Mouse (Mus musculus): ENCODE measurements around the gene Ephb2. TPM values are rescaled to one million over a fixed set of nuclear protein-coding genes. Genes with fewer than 3 reads are reported as not detected.

The Ephb2 gene
- polyA plus RNA-seq, 1 experiment: 15.1 TPM

DNA sequence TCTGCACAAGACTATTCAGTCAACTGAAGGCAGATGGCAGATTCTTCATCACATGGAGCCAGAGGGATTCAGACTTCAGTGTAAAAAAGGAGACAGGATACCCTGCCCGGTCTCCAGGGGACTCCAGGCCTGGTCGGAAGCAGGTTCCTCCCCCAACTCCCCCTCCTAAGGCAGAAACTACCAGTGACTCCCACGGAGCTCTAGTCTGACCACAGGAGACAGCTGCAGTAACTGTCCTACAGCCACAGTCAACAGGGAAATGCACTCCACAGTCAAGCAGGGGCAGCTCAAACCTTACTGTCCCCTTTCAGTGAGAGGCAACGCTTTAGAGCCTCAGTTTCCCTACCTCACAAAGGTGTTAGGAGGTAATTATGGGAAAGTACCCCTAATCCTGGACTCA lies 23.2 kb downstream of the Ephb2 start:
- no peaks in the 10 kb centered on the region for H3K36me3 ChIP-seq (ENCODE audit: control insufficient read depth, insufficient read depth, low read length, poor library complexity, severe bottlenecking)
- peaks cover 8% of the 10 kb centered on the region for H3K4me1 ChIP-seq (ENCODE audit: control insufficient read depth, insufficient read depth, low read length)
- H3K27me3 ChIP-seq (ENCODE audit: control insufficient read depth, insufficient read depth, low read length, poor library complexity, severe bottlenecking): no peaks in the 10 kb centered on the region
- TF ChIP-seq EP300 (IDR thresholded peaks at IDR 0.05; ENCODE audit: insufficient read depth, low read depth, low read length) (no peak), POLR2A (IDR thresholded peaks at IDR 0.05; ENCODE audit: insufficient read depth, low read length) (no peak), CTCF (IDR thresholded peaks at IDR 0.05; ENCODE audit: low read depth, low read length) (no peak)
- no peak overlapping the region for H3K9ac ChIP-seq (ENCODE audit: low read depth, poor library complexity, severe bottlenecking)
- H3K9me3 ChIP-seq (replicated peaks; ENCODE audit: control insufficient read depth, insufficient read depth, low read length, poor library complexity, severe bottlenecking): no peaks in the 10 kb centered on the region
- H3K4me3 ChIP-seq (ENCODE audit: low read depth, low read length): no peak overlapping the region
- H3K27ac ChIP-seq (ENCODE audit: insufficient read depth, low read length): no peak overlapping the region

DNA sequence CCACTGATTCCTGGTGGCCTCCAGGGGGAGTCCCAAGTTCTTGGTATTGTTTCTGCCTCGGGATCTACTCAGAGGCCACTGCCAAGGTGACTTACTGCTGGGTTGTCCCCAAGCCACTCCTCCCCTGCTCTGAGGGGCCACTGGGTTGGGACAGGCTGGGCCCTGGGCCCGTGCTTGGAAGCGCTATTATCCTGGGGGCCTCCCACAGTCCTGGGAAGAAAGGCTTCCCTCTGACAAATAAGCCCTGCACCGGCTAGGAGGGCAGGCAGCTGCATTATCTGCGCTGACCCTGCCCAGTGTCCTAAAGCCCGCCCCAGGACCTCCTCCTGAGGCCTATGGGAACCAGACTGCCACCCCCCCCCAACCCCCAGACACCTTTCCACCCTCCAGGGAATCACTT lies 24.2 kb downstream of the Ephb2 start:
- peaks cover 11% of the 10 kb centered on the region for H3K4me1 ChIP-seq (ENCODE audit: control insufficient read depth, insufficient read depth, low read length)
- H3K27ac ChIP-seq (ENCODE audit: insufficient read depth, low read length): no peak overlapping the region
- no peaks in the 10 kb centered on the region for H3K9me3 ChIP-seq (replicated peaks; ENCODE audit: control insufficient read depth, insufficient read depth, low read length, poor library complexity, severe bottlenecking)
- H3K9ac ChIP-seq (ENCODE audit: low read depth, poor library complexity, severe bottlenecking): no peak overlapping the region
- no peak overlapping the region for H3K4me3 ChIP-seq (ENCODE audit: low read depth, low read length)
- TF ChIP-seq CTCF (IDR thresholded peaks at IDR 0.05; ENCODE audit: low read depth, low read length): no peak
- TF ChIP-seq EP300 (IDR thresholded peaks at IDR 0.05; ENCODE audit: insufficient read depth, low read depth, low read length): no peak
- TF ChIP-seq POLR2A (IDR thresholded peaks at IDR 0.05; ENCODE audit: insufficient read depth, low read length): no peak
- no peaks in the 10 kb centered on the region for H3K36me3 ChIP-seq (ENCODE audit: control insufficient read depth, insufficient read depth, low read length, poor library complexity, severe bottlenecking)
- H3K27me3 ChIP-seq (ENCODE audit: control insufficient read depth, insufficient read depth, low read length, poor library complexity, severe bottlenecking): no peaks in the 10 kb centered on the region

DNA sequence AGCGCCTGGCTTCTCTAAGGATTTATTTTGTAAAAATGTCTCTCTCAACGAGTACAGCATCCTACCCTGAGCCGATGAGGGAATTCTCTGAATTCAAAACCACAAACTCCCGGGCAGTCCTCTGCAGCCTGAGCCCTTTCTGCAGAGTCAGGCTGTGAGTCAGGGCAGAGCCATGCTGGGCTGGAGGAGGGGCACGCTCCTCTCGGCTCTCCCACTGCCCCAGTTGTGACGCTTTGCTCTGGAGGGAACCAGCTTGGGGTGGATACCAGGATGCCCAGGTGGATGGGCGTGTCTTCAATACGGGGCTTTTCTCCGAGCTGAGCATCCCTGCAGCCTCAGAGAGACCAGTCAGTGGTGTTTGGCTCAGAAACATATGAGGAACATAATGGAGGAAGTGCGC lies 27.3 kb downstream of the Ephb2 start:
- Histone ChIP-seq H3K4me3 (ENCODE audit: low read depth, low read length) (no peak overlapping the region), H3K4me1 (ENCODE audit: control insufficient read depth, insufficient read depth, low read length) (peaks cover 12% of the 10 kb centered on the region), H3K27ac (ENCODE audit: insufficient read depth, low read length) (no peak overlapping the region), H3K36me3 (ENCODE audit: control insufficient read depth, insufficient read depth, low read length, poor library complexity, severe bottlenecking) (no peaks in the 10 kb centered on the region), H3K9ac (ENCODE audit: low read depth, poor library complexity, severe bottlenecking) (no peak overlapping the region), H3K27me3 (ENCODE audit: control insufficient read depth, insufficient read depth, low read length, poor library complexity, severe bottlenecking) (no peaks in the 10 kb centered on the region), H3K9me3 (replicated peaks; ENCODE audit: control insufficient read depth, insufficient read depth, low read length, poor library complexity, severe bottlenecking) (no peaks in the 10 kb centered on the region)
- TF ChIP-seq CTCF (IDR thresholded peaks at IDR 0.05; ENCODE audit: low read depth, low read length): no peak
- no peak for TF ChIP-seq EP300 (IDR thresholded peaks at IDR 0.05; ENCODE audit: insufficient read depth, low read depth, low read length)
- TF ChIP-seq POLR2A (IDR thresholded peaks at IDR 0.05; ENCODE audit: insufficient read depth, low read length): no peak

DNA sequence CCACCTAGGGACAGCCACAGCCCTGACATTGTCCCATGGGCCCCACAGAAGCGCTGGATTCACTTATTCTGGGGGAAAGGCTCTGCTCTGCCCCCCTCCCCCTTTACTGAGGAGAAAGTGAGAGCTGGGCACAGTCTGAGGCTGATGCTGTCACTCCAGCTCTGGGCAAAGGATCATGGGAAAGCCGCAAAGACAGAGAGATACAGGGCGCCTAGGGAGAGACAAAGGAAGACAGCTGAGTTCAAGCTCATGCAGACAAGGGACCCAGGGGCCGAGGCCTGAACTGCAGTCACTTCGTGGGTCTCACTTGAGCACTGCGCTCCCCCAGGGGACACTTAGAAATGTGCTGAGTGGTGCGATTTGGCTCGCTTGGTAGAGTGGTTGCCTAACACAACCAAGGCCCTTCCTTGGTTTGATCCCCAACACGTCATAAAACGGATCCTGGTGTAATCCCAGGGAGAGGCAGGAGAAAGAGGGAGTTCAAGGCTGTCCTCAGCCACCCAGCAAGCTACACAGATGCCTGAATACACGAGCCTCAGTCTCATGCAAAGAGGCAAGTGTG lies 28.3 kb downstream of the Ephb2 start:
- H3K4me3 ChIP-seq (ENCODE audit: low read depth, low read length): no peak overlapping the region
- TF ChIP-seq POLR2A (IDR thresholded peaks at IDR 0.05; ENCODE audit: insufficient read depth, low read length) (no peak), EP300 (IDR thresholded peaks at IDR 0.05; ENCODE audit: insufficient read depth, low read depth, low read length) (no peak), CTCF (IDR thresholded peaks at IDR 0.05; ENCODE audit: low read depth, low read length) (no peak)
- H3K9ac ChIP-seq (ENCODE audit: low read depth, poor library complexity, severe bottlenecking): no peak overlapping the region
- H3K36me3 ChIP-seq (ENCODE audit: control insufficient read depth, insufficient read depth, low read length, poor library complexity, severe bottlenecking): no peaks in the 10 kb centered on the region
- no peak overlapping the region for H3K27ac ChIP-seq (ENCODE audit: insufficient read depth, low read length)
- H3K9me3 ChIP-seq (replicated peaks; ENCODE audit: control insufficient read depth, insufficient read depth, low read length, poor library complexity, severe bottlenecking): no peaks in the 10 kb centered on the region
- H3K27me3 ChIP-seq (ENCODE audit: control insufficient read depth, insufficient read depth, low read length, poor library complexity, severe bottlenecking): no peaks in the 10 kb centered on the region
- H3K4me1 ChIP-seq (ENCODE audit: control insufficient read depth, insufficient read depth, low read length): peaks cover 12% of the 10 kb centered on the region

DNA sequence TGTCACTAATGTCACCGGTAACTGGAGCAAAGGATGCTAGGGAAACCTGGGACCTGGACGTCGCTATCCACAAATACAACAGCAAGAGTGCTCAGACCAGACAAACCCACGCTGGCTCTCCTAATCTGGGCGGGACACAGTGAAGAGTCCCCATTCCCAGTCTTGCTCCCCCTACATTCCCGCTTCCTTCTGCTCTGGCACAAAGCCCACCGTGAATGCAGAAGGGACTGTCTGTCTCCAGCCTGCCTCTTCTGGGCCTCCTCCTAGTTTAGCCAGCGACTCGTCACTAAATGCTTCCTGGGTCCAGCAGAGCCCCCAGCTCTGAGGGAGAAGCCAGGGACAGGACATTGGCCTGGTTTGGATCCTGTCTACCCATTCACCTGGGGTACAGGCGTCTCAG lies 29.5 kb downstream of the Ephb2 start:
- TF ChIP-seq POLR2A (IDR thresholded peaks at IDR 0.05; ENCODE audit: insufficient read depth, low read length): no peak
- no peak for TF ChIP-seq CTCF (IDR thresholded peaks at IDR 0.05; ENCODE audit: low read depth, low read length)
- no peak for TF ChIP-seq EP300 (IDR thresholded peaks at IDR 0.05; ENCODE audit: insufficient read depth, low read depth, low read length)
- no peaks in the 10 kb centered on the region for H3K36me3 ChIP-seq (ENCODE audit: control insufficient read depth, insufficient read depth, low read length, poor library complexity, severe bottlenecking)
- no peak overlapping the region for H3K4me3 ChIP-seq (ENCODE audit: low read depth, low read length)
- H3K4me1 ChIP-seq (ENCODE audit: control insufficient read depth, insufficient read depth, low read length): peaks cover 10% of the 10 kb centered on the region
- H3K27me3 ChIP-seq (ENCODE audit: control insufficient read depth, insufficient read depth, low read length, poor library complexity, severe bottlenecking): no peaks in the 10 kb centered on the region
- no peak overlapping the region for H3K9ac ChIP-seq (ENCODE audit: low read depth, poor library complexity, severe bottlenecking)
- H3K27ac ChIP-seq (ENCODE audit: insufficient read depth, low read length): no peak overlapping the region
- no peaks in the 10 kb centered on the region for H3K9me3 ChIP-seq (replicated peaks; ENCODE audit: control insufficient read depth, insufficient read depth, low read length, poor library complexity, severe bottlenecking)

DNA sequence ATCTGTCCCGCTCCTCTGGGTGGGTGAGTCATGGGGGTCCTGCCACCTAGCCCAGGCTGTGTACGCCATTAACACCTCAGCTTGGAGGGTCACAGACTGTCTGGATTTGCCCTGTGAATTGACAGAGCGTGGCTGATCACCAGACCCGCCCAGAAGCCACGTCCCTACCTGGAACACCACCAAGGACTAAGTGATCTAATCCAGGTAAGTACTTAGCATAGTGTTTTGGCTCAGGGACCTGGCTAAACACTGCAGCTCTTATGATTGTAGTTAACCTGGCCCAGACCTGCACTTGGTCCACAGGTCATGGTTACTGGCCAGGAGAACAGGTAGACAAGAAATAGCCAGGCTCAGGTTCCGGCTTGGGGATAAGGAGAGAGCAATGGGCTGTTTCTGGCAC lies 31.4 kb downstream of the Ephb2 start:
- H3K36me3 ChIP-seq (ENCODE audit: control insufficient read depth, insufficient read depth, low read length, poor library complexity, severe bottlenecking): no peaks in the 10 kb centered on the region
- no peak for TF ChIP-seq POLR2A (IDR thresholded peaks at IDR 0.05; ENCODE audit: insufficient read depth, low read length)
- no peak for TF ChIP-seq CTCF (IDR thresholded peaks at IDR 0.05; ENCODE audit: low read depth, low read length)
- no peak for TF ChIP-seq EP300 (IDR thresholded peaks at IDR 0.05; ENCODE audit: insufficient read depth, low read depth, low read length)
- peaks cover 10% of the 10 kb centered on the region for H3K4me1 ChIP-seq (ENCODE audit: control insufficient read depth, insufficient read depth, low read length)
- no peak overlapping the region for H3K4me3 ChIP-seq (ENCODE audit: low read depth, low read length)
- H3K9ac ChIP-seq (ENCODE audit: low read depth, poor library complexity, severe bottlenecking): no peak overlapping the region
- H3K9me3 ChIP-seq (replicated peaks; ENCODE audit: control insufficient read depth, insufficient read depth, low read length, poor library complexity, severe bottlenecking): no peaks in the 10 kb centered on the region
- no peak overlapping the region for H3K27ac ChIP-seq (ENCODE audit: insufficient read depth, low read length)
- no peaks in the 10 kb centered on the region for H3K27me3 ChIP-seq (ENCODE audit: control insufficient read depth, insufficient read depth, low read length, poor library complexity, severe bottlenecking)
